Mouse (Mus musculus): Measurements from ENCODE around the gene Tut7. TPM values are rescaled to one million over a fixed set of nuclear protein-coding genes. Genes with fewer than 3 reads are reported as not detected.
"Not testable (repeated sequence)": the region's sequence is repeated elsewhere in the genome, so short reads cannot be mapped to it uniquely, and the experiment has no call there.

Gene Tut7
- total RNA-seq, 2 experiments from 2014 or later = 38.7 to 40.8 TPM

DNA sequence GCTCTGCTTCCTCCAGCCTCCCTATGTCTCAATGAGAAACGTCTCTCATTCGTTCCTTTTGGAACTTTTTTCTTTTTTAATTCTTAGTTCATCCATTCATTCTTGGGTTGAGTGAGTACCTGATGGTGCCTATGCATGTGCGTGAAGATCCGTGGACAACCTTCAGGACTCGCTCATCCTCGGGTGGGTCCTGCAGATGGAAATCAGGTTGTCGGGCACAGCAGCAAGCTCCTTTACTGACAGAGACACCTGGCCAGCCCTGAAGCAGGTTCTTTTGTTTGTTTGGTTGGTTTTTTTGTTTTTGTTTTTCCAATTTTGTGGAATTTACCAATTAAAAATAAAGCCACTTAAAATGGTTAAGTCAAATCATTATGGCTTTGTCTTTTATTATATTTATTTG lies 9.9 kb upstream of the Tut7 start:
- no peak for DNase-seq

DNA sequence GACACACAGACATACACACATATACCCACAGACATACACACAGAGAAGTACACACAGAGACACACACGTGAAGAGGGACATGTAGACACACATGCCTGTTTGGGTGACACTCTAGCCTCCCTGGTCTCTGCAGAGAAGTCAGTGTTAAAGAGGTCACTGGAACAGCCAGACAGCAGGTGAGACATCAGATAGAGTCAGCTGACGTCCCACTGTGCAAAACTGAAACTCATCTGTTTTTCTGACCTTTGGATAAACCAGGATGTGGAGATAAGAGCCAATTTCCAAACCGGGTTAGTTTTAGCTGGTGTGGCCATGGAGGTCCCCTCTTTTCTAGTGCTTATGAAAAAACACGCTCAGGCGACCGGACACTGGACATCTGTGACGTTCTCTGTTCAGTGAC lies 9.5 kb upstream of the Tut7 start:
- DNase-seq = no peak

GRCm38 (mm10) chr13:59825966-59826365 lies 3.0 kb upstream of the Tut7 start:
- no peak for DNase-seq

DNA sequence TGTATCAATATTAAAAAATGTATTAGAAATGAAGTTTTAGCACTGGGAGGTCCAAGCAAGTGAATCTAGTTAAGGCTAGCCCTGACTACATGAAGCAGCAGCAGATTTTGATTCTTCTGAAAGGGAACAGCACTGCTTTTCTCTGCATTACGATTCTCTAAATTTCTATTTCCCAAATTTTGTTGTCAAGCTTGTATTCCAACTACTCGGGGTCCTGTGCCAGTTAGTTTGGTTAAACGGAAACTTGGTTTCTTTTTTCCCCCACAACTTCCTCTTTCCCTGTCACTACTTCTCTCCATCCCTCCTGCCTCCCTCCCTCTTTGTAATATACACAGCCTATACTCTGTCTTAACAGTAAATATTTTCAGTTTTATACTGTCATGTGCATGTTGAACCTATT lies 2.1 kb downstream of the Tut7 start:
- DNase-seq = no peak

- DNase-seq = no peak
Measured at GRCm38 (mm10) chr13:59820114-59820513, 2.8 kb downstream of the Tut7 start.

- DNase-seq = no peak
Measured at GRCm38 (mm10) chr13:59817352-59817751, 5.6 kb downstream of the Tut7 start.

GRCm38 (mm10) chr13:59814109-59814591 lies 8.8 kb downstream of the Tut7 start:
- no peak for DNase-seq

DNA sequence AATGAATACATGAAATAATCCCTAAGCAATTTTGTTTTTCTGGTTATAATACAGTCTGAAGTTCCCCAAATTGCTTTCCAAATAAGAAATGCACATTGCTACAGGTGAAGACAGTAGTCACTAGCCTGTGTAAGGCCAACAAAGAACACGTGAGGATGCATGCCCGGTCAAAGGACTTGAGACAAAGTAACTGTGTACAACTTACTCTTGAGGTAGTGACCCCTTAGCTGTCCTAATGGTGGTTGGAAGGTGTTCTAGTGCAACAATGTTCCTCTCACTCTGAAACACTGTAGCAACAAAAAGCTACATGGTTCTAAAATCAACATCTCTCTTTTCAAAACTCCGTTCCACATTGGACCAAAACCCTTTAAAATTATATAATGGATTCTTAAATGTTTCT lies 11.4 kb downstream of the Tut7 start:
- no peak for DNase-seq

GRCm38 (mm10) chr13:59801000-59801399 lies 21.9 kb downstream of the Tut7 start:
- no peak for DNase-seq

DNA sequence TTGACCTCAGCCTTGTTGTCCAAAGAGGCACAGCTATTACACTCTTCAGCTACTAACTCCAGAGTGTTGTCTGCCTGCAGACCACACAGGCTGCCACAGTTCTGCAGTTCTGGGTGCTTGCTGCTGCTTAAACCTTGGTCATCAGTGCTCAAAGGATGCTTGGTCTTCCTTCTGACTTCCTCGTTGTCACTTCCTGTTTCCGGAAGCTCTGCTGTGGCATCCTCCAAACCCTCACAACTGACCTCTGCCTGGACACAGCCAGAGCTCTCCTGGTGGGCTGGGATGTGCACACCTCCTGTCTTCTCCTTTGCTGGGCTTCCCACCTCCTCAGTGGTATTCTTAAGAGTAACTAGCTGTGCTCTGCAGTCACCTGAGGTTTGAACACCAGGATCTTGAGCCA lies 22.9 kb downstream of the Tut7 start:
- no peak for DNase-seq

- DNase-seq = no peak
Measured at GRCm38 (mm10) chr13:59798306-59798705, 24.6 kb downstream of the Tut7 start.

- no peak for DNase-seq
Measured at GRCm38 (mm10) chr13:59796466-59796848, 26.5 kb downstream of the Tut7 start.

GRCm38 (mm10) chr13:59795807-59796465 lies 27.0 kb downstream of the Tut7 start:
- no peak for DNase-seq

DNA sequence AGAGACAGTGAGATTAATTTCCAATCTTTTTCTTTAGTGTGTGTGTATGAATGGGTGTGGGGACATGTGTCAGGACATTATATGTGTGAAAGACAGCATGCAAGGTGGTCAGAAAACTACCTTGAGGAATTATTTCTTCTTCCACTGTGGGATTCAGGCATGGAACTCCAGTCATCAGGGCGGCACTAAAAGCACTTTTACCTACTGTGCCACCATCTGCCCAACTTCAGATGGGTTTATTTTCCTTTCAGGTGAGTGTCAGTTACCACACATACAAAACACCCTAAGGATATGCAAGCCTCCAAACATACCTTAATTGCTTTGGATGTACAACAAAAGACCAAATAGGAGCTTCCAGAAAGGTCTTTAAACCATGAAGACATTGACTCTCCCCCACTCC lies 28.2 kb downstream of the Tut7 start:
- no peak for DNase-seq

GRCm38 (mm10) chr13:59782145-59782544 lies 40.8 kb downstream of the Tut7 start, which contains the start of gene Gm49354:
Gm49354 (minus strand) TSS chr13:59782245.
- DNase-seq = no peak

- not testable (repeated sequence) for DNase-seq
Measured at GRCm38 (mm10) chr13:59779744-59780264, 43.1 kb downstream of the Tut7 start.

- DNase-seq = no peak
Measured at GRCm38 (mm10) chr13:59779213-59779612, 43.7 kb downstream of the Tut7 start.

DNA sequence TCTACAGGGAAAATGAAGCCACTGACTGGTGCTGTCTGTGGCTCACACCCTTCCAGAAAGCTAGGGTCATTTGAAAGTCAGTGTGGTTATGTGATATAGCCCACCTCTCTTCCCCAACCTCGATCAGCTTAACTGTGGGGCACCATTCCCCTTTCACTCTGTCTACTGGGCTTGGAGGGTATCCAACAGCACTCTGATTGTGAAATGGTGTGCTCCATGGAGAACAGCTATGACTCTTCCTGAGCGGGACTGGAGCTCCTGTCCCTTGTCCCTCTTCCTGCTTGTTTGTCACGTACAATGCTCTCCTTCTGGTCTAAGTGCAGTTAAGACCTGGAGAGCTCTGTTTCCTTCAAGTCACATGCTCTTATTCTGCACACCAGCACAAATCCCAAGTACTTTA lies 47.8 kb downstream of the Tut7 start:
- DNase-seq = no peak

GRCm38 (mm10) chr13:59771257-59771656 lies 51.7 kb downstream of the Tut7 start:
- DNase-seq = peak; percentile 76

DNA sequence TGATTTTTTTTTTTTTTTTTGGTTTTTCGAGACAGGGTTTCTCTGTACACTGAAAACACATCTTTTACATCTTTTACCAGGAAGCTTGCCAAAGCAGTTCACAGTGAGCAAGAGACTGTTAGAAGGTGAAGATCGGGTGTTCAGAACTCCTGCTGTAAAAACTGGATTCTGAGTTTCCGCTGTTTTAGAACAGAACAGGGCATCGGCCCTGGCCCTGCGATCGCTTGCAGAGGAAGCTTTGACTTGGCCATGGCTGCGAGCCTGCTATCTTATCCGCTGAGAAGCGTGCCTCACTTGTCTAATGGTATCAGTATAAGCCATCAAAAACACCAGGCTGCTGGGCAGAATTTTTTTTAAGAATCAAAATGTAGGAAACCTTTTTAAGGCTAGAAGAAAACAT lies 52.1 kb downstream of the Tut7 start:
- DNase-seq = no peak

DNA sequence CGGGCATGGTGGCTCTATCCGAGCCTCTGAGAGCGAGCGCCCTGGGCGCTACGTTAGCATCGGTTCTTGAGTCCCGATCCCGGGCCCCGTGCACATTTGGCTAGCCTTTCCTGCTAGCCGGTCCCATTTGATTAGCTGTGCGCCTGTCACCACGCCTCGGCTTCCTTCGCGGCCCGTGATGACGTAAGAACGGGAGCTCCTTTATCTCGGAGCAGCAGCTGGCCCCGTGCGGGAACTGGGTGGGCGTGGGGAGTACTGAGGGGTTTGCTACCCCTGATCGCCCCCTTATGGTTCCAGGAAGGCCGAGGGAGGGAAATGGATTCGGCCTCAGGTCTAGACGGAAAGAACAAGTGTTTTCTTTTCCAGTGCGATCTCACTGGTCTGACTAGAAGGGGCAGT lies 52.8 kb downstream of the Tut7 start:
- peak; percentile 77 for DNase-seq

DNA sequence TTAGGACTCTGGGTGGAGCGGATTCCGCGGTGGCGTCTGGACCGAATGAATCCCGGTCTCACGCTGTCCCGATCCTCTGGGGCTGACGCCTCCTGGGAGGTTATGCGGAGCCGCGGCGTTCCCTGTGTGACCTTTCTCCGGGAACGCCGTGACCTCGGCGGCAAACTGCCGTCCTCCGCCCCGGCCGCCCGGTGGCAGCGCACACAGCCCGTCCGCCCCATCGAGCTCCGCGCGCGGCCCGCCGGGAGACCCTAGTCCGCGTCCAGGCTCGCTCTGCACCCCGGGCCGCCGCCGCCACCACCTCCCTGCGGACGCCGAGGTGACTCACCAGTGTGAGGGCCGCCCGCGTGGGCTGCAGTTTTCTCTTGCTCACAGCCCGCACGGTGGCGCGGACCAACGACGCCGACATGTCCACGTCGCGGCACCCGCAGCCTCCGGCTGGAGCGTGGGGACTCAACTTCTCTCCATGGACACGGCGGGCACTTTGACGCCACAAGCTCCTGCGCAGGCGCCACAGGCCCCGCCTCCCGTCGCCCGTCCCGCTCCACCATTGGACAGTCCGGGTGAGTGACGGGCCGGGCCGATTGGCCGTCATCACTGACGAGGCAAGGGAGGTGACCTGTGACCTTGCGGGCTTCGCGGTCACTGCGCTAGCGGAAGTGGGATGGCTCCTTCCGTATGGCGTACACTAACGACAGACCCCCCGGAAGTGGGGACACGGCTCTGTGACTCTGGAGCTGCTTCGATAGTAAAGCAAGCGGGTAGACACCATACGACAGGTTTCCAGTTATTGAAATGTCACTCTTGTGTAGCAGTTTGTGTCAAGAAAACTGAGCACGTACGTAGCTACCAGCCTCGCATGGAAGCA lies 53.4 kb downstream of the Tut7 start, which contains the start of gene Isca1:
Isca1 (minus strand) TSS at position 515 of the 868 bp plus-strand sequence.
- peak; percentile 99 for DNase-seq

DNA sequence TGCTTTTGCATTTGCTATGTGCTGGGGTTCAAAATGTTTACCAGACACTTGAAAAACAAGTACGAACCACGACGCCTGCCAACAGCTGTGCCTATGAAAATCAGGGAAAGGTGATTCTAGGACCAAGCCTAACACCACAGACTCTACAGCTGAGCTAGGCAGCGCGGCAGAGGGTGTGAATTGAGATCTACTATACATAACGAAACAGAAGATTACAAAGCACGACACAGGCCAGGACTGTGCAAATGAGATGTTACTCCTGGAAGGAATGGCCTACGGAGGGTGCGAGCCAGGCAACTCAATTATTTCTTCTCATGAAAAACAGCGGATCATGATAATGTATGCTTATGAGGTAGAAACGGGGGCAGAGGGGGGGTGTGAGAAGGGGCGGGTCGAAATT lies 54.4 kb downstream of the Tut7 start:
- no peak for DNase-seq
